Mouse (Mus musculus) heart, adult 2 months (tissue): ENCODE results near the gene Rnf135.

Source experiments
- CTCF ChIP-seq: fragments of 200-600 bp; IDR thresholded peaks from 2 replicates; pipeline ENCODE4 v1.8.1; 2022; ENCODE audit warnings: antibody characterized with exemption, mild to moderate bottlenecking, moderate library complexity
- POLR2A ChIP-seq: fragments of 200-500 bp; IDR thresholded peaks from 2 replicates; pipeline ENCODE4 v1.6.1; 2011; ENCODE audit warnings: mild to moderate bottlenecking, low read depth, low read length, control low read depth; ENCODE audit not compliant: insufficient read depth

GRCm38 (mm10) chr11:80142872-80143271, 40.8 kb upstream of the Rnf135 start:
- TF ChIP-seq CTCF: no peak
- no peak for TF ChIP-seq POLR2A
